Mouse (Mus musculus) small intestine, adult 2 months (tissue): ENCODE data around the gene Zfp385b. TPM values are rescaled to one million over a fixed set of nuclear protein-coding genes. Genes with fewer than 3 reads are reported as not detected.

Experiments
- H3K27ac ChIP-seq: fragments of 200-500 bp; 2 replicates; pipeline ENCODE4 v1.5.1; 2012; ENCODE audit warnings: low read depth, low read length, control low read depth, inconsistent platforms; ENCODE audit not compliant: insufficient read depth
- H3K27me3 ChIP-seq: fragments of 200-500 bp; 2 replicates; pipeline ENCODE4 v1.6.1; 2012; ENCODE audit warnings: mild to moderate bottlenecking, moderate library complexity, low read length, inconsistent platforms; ENCODE audit not compliant: control insufficient read depth, insufficient read depth
- H3K36me3 ChIP-seq: fragments of 200-500 bp; 2 replicates; pipeline ENCODE4 v1.6.1; 2012; ENCODE audit warnings: mild to moderate bottlenecking, low read length, control low read depth, inconsistent platforms; ENCODE audit not compliant: control insufficient read depth, insufficient read depth
- H3K4me1 ChIP-seq: fragments of 200-500 bp; 2 replicates; pipeline ENCODE4 v1.6.1; 2012; ENCODE audit warnings: low read length, inconsistent platforms, mixed read lengths; ENCODE audit not compliant: control insufficient read depth, insufficient read depth, insufficient read length
- H3K4me3 ChIP-seq: fragments of 200-500 bp; 2 replicates; pipeline ENCODE4 v1.5.1; 2012; ENCODE audit warnings: low read depth, mild to moderate bottlenecking, control low read depth, inconsistent platforms, low read length, moderate library complexity
- CTCF ChIP-seq: fragments of 200-500 bp; IDR thresholded peaks from 2 replicates; pipeline ENCODE4 v1.5.1; 2012; ENCODE audit warnings: low read depth, mild to moderate bottlenecking, control low read depth, inconsistent platforms, low read length, moderate library complexity, mixed read lengths; ENCODE audit not compliant: insufficient replicate concordance, insufficient read length; ENCODE audit errors: extremely low read depth
- POLR2A ChIP-seq: fragments of 200-500 bp; IDR thresholded peaks from 2 replicates; pipeline ENCODE4 v1.6.1; 2012; ENCODE audit warnings: low read depth, mild to moderate bottlenecking, control low read depth, inconsistent platforms, low read length, moderate library complexity
- WGBS: fragments of 180-500 bp; shearing (Covaris S2); methylation state at CpG from one replicate; pipeline ENCODE4 v1.1.7; 2018; 5-methylcytosine and 5-hydroxymethylcytosine counted together
- polyA plus RNA-seq: library from polyadenylated mRNA; depleted of rRNA; stranded (reverse); fragments of >200 nt; gene quantifications from 2 replicates; pipeline ENCODE4 v1.2.3, GENCODE M21; 2012

Gene Zfp385b
- polyA plus RNA-seq, 1 experiment, result 3.4 TPM

DNA sequence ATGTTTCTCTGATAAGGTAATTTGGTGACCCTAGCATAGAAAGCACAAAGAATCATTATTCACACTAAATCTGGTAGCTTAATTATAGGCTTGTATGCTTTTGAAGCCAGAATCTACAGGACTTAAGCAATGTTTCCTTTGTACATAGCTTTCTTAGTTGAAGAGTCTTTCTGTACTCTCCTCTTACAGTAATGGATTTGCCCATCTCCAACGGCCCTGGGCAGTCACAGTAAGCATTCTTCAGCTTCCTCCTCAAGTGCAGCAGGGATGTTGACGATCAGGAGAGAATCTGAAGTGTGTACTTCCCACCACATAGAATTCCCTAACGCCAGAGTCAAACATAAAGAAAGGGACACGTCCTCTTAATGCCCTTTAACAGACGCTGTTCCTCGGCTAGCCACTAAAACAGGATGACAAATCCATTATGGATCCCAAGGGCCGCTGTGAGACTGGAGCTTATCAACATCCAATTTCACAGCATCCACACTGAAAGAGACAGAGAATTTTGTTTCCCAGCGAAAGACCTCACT, 370.4 kb downstream of the Zfp385b start:
- WGBS, result 38% methylated on average over 8 of the region's 8 CpGs
- TF ChIP-seq CTCF, result no peak
- no peak for TF ChIP-seq POLR2A
- Histone ChIP-seq H3K36me3 (no peaks in the 10 kb centered on the region), H3K27me3 (no peaks in the 10 kb centered on the region), H3K4me1 (no peaks in the 10 kb centered on the region), H3K4me3 (no peak overlapping the region), H3K27ac (no peak overlapping the region)

DNA sequence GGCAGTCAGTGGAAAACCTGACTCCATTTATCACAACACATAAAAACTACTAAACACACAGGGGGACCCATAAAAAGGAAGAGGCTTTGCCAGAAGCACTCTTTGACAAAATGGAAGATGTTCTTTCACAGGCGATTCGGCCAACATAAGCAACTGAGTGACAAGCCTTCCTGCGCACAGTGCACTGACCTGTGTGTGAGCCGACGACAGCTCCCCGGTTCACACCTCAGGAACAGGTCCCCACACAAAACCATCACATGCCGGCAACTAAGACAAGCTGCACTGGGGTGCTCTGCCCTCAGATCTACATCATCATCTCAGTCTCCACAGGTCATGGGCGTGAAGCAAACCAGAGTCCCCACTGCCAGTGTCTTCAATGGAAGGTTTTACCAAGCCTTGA, 375.2 kb downstream of the Zfp385b start:
- 94% methylated on average over 8 of the region's 8 CpGs for WGBS
- Histone ChIP-seq H3K4me1 (no peaks in the 10 kb centered on the region), H3K36me3 (no peaks in the 10 kb centered on the region), H3K4me3 (no peak overlapping the region), H3K27me3 (no peaks in the 10 kb centered on the region), H3K27ac (no peak overlapping the region)
- TF ChIP-seq POLR2A, result no peak
- TF ChIP-seq CTCF, result no peak

DNA sequence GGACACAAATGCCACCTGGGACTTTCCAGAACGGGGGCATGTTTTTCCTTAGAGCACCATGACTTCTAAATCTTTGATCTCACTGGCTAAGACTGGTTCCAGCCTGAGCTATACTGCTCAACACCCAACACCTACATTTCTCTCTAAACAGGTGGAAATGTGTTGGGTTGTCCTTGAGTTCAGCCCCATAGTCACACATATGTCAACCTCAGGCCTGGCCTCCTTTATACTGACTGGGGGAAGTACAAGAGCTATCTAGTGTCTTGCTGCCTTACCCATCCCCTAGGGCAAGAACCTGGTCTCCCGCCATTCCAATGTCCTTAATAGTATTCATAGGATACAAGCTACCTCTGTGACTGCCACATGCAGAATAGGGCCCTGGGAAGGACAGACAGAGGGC, 378.8 kb downstream of the Zfp385b start:
- Histone ChIP-seq H3K36me3 (no peaks in the 10 kb centered on the region), H3K4me3 (no peak overlapping the region), H3K4me1 (no peaks in the 10 kb centered on the region), H3K27me3 (no peaks in the 10 kb centered on the region), H3K27ac (no peak overlapping the region)
- no peak for TF ChIP-seq POLR2A
- TF ChIP-seq CTCF, result no peak
- WGBS, result 83% methylated on average over 2 of the region's 2 CpGs

DNA sequence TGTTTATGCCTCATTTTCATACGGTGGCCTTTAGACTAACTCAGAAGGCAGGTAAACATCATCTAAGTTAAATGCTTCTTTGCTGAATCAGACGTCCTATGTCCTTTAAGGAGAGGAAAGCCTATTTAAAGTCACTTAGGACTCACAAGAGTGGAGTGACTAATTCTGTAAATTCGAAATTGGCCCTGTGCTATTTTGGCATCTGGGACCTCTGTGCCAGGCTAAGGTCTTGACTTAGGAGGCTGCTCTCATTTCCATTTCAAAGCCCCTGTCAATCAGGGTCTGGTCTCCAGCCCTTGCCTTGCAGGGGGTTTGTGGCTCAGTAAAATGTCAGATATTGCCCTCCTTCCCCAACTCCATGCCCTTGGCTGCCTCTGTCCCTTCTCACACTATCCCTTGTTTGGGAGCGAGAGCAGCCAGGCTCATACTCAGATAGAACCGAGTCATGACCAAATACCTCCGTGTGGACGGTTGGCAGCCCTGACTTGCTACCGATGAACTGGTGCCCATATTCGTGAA, 383.1 kb downstream of the Zfp385b start:
- Histone ChIP-seq H3K27ac (no peak overlapping the region), H3K4me3 (no peak overlapping the region), H3K36me3 (no peaks in the 10 kb centered on the region), H3K27me3 (no peaks in the 10 kb centered on the region), H3K4me1 (no peaks in the 10 kb centered on the region)
- WGBS, result 78% methylated on average over 9 of the region's 9 CpGs
- TF ChIP-seq POLR2A (no peak), CTCF (no peak)

DNA sequence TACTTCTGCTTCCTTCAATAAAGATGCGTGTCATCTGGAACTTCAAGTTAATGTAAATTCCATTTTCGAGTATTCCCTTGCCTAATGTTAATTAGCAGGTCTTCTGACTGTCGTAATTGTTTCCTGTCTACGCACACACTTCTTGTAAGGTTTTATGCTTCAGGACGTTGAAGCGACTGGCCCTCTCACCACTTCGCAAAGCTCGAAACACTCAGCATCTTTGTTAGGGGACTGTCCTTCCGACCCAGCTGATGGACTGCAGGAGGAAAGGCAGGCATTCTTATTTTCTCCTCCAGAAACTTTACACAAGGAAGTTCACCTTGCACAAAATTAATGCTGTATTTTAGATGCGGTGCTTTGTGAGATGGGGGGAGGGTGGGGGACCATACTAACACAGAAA, 400.0 kb downstream of the Zfp385b start:
- no peak overlapping the region for H3K27ac ChIP-seq
- H3K4me3 ChIP-seq, result no peak overlapping the region
- H3K36me3 ChIP-seq, result no peaks in the 10 kb centered on the region
- no peaks in the 10 kb centered on the region for H3K4me1 ChIP-seq
- H3K27me3 ChIP-seq, result no peaks in the 10 kb centered on the region
- 75% methylated on average over 10 of the region's 10 CpGs for WGBS
- no peak for TF ChIP-seq CTCF
- no peak for TF ChIP-seq POLR2A

DNA sequence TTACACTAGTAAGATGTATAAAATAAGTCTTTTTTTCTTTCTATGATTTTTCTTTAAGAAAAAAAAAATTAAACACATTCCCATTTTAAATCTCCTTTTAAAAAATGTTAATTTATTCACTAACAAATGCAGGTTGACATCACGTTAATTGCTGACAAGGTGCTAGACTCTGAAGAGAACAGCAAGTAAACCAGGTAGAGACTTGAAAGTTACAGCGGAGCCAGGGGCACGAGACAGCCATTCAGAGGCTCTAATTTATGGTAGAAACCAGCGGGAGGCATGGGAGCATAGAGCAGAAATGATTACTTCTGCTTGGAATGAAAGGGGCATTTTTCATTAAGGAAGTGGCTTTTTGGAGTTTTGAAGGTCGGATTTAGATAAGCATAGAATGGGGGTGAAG, 401.4 kb downstream of the Zfp385b start:
- Histone ChIP-seq H3K27ac (no peak overlapping the region), H3K4me3 (no peak overlapping the region), H3K27me3 (no peaks in the 10 kb centered on the region), H3K36me3 (no peaks in the 10 kb centered on the region), H3K4me1 (no peaks in the 10 kb centered on the region)
- TF ChIP-seq CTCF (no peak), POLR2A (no peak)
- WGBS, result 68% methylated on average over 5 of the region's 5 CpGs

DNA sequence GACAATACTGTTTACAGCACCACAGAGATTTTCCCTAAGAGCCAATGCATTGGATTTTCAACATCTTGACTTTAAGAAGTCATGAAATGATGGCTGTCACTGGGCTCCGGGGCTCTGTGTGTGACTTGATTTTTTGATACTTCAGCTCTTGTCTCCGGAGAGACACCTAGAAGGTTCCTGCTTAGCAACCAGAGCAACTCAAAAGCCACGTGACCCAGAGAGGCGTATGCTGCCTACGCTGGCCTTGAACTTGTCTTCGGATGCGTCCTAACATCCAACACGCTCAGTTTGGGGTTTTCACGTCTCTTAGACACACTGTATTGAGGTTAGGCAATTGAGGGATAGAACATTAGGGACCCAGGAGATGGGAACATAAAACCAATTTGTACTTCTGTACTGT, 407.3 kb downstream of the Zfp385b start:
- WGBS, result 87% methylated on average over 9 of the region's 9 CpGs
- no peak overlapping the region for H3K4me3 ChIP-seq
- no peaks in the 10 kb centered on the region for H3K36me3 ChIP-seq
- no peak overlapping the region for H3K27ac ChIP-seq
- TF ChIP-seq CTCF (no peak), POLR2A (no peak)
- H3K4me1 ChIP-seq, result no peaks in the 10 kb centered on the region
- no peaks in the 10 kb centered on the region for H3K27me3 ChIP-seq
